Mouse (Mus musculus): ENCODE data around the gene Tpx2.

Tpx2 gene

GRCm38 (mm10) chr2:152917671-152918070, 69.9 kb downstream of the Tpx2 start:
- no peak for DNase-seq

GRCm38 (mm10) chr2:152922376-152922775, 74.6 kb downstream of the Tpx2 start:
- DNase-seq, result no peak

DNA sequence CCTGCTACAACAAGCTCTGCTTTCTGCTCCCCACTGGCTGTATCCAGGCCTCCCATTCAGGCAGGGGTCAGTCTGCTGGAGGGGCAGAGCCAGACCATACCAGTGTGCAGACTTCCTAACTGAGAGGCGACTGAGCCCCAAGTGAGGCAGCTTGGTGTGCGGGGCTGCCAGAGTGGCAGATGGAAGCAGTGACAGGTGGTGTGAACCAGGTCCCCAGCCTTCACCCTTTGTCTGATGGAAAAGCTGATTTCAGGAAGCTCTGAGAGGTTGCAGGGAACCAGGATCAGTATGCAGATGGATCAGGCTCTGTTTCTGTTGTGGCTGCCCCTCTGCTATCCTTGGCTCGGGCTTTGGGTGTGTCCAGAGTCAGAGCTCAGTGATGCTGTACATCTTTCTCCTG, 75.9 kb downstream of the Tpx2 start:
- DNase-seq, result no peak

DNA sequence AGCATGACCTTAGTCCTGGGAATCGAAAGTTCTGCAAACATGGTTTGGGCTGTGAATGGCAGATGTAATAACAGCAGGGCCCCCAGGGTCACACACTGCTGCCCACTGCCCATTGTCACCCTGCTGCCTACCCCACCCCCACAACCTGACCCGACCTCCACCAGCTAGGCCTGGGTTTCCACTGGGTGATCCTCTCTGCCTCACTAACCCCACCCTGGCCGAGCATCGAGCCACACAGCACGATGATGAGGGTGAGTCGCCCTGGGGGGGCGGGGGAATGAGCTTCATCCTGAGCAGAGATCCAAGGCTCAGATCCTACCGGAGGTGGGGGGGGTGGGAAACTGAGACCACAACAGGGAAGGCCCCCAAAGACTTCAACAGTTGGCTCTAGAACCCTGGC, 76.4 kb downstream of the Tpx2 start:
- DNase-seq, result no peak

- DNase-seq, result no peak
These were observed 76.8 kb downstream of the Tpx2 start for GRCm38 (mm10) chr2:152924543-152924942.

DNA sequence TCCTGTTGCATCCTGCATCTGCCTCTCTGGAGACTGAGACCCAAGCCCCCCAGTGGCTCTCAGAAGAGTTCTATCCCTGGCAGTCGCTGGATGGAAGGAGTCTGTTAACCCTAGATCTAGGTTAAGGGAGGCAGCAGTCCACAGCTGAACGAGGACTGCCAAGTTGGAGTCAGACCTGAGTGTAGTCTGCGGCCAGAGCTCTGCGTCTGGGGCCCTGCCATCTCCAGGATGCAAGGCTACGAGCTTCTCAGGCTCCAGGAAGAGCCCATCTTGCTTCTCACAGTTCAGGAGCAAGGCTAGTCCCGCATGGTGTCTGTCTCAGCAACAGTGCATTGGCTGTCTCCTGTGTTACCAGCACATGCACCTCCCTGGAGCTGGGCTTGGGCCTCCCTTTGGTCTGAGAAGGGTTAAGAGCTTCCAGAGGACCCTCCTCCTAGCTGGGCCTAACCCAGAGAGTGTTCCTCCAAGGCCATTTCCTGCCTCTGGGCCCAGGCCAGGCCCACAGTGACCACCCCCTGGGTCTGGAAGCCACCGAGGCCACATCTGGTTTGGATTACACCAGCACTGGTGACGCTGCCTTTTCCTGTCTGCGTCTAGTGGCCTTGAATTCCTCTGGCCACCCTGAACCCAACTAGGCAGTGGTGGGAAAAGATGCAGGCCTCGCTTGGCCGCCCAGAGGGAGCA, 77.6 kb downstream of the Tpx2 start:
- DNase-seq, result no peak

DNA sequence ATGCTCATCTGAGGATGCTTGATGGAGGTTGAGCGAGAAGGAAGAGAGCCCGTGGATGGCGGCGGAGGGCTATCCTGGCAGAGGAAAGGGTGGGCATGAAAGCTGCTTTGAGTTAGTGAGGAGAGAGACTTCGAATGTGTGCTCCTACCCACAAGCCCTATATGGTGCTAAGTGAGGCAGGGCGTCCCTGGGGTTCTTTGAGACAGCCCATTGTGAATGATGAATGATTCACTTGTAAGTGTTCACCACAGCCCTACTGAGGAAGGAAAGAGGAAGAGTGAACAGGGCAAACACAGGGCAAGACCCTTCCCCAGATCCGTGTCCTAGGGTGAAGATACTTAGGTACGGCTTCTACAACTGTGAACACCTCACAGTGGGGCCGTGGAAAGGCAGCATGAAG, 79.1 kb downstream of the Tpx2 start:
- DNase-seq, result no peak

- DNase-seq, result no peak
These were observed 79.6 kb downstream of the Tpx2 start for GRCm38 (mm10) chr2:152927371-152927770.

GRCm38 (mm10) chr2:152928219-152928987, 80.6 kb downstream of the Tpx2 start:
- DNase-seq, result no peak

- DNase-seq, result no peak
These were observed 81.2 kb downstream of the Tpx2 start for GRCm38 (mm10) chr2:152928988-152929370.

DNA sequence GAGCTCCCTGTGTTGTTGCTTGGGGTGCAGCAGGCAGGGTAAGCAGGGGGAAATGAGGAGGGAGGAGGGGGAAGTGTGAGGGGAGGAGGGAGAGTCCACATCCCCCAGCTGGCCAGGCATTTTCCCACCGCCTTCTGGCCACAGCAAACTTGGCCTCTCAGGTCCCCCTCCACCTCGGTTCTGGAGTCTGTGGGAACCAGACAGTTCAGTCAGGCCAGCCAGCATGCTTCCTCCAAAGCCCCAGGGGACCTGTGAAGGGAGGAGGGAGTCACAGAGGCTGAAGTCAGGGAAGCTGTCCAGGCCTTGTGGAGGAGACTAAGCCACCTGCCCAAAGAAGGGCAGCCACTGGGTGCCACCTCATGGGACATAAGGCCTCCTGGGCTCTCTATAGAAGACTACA, 82.5 kb downstream of the Tpx2 start:
- no peak for DNase-seq

DNA sequence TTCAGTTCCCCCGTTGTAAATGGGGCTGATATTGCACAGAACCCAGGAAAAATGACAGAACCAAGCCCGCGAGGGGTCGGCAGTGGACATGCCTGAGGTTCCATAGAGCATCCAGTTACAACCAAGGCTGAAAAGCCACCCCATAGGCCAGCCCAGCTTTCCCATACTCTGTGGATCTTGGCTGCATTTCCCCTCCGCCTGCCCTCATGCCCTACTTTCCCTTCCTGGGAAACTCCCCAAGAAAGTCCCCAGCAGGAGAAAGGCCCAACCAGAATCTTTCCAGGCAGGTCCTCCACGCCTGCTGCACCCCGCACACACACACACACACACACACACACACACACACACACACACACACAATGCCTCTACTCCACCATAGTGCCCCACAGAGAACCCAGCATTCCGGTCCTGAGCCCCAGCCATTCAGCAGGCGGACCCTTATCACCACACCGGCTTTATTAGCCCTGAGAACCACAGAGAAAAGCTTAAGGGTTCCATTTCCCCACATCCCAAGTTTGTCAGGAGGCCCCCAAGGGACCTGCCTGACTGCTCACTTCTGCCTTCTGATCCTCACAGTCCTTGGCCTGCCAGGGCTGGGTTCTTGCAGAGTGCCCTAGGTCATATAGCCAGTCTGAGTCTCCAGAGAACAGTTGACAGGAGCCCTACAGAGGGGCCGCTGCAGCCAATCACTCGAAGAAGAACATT, 83.8 kb downstream of the Tpx2 start:
- no peak for DNase-seq

DNA sequence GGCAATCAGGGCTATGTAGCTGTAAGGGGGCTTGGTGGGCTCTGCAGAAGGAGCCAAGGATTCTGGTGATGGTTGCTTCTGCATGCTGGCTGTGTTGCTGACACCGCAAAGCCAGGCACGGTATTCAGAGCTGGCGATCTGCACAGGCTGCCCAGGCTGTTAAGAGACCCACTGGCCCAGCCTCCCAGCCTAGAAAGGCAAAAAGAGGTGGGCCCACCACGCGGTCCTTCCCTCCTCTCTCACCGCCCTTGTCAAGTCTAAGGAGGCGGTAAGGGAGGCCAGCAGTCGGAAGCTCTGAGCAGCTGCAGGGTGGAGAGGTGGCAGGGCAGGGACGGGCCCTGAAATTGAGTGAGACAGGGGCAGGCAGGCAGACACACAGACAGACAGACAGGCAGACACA, 85.3 kb downstream of the Tpx2 start, which contains the start of gene Foxs1:
Gene Foxs1, minus strand, starts transcription at position 161 of the 400 bp plus-strand sequence.
- DNase-seq, result no peak

DNA sequence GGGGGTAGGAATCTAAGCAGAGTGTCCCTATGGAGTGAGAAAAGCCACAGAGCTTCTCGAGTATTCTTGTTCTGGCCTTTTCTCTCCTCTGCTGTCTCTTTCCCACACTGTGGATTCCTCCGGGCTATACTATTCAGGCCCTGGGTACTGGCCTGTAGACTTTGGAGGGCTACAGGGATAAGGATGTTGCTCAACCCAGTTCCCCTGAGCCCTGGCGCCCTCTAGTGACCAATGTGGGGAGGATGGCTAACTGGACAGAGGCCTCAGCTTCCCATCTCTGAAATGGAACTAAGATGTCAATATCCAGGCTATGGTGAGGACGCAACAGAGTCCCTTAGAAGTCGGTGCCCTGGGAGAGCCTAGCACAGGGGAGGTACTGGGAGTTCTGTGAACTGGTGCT, 85.8 kb downstream of the Tpx2 start:
- DNase-seq, result peak; percentile 25

DNA sequence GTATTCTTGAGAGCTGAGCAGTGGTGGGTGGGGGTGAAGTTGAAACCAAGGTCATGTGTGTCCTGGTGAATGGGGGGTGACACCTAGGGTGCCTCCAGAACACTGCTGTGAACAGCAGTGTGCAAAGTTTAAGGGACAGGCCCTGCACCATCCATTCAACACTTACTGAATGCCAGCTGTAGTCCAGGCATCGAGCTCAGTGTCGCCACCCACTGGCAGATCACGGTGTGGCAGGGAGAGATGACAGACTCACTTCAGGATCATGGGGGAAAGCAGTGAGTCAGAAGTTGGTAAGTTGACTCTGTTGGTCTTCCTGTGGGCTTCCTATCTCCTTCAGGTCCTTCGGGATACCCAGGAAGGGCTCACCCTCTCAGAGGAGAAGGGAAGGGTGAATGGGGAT, 92.1 kb downstream of the Tpx2 start:
- DNase-seq, result no peak

DNA sequence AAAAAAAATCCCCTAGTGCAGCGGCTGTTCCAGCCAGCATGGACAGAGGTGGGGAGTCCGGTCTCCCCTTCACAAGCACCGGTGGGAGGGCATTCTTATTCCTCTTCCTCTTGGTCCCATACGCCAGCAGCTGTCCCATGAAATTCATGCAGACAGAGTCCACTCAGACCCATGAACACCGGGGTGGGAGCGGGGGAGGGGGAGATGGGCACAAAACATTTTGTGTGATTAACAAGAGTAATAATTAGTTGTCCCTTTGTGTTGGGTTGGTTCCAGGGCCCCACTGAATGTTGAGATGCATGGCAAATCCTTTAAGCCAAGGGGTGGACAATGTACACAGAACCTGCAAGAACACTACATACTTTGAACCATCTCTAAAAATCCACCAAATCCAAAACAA, 93.3 kb downstream of the Tpx2 start:
- DNase-seq, result no peak

DNA sequence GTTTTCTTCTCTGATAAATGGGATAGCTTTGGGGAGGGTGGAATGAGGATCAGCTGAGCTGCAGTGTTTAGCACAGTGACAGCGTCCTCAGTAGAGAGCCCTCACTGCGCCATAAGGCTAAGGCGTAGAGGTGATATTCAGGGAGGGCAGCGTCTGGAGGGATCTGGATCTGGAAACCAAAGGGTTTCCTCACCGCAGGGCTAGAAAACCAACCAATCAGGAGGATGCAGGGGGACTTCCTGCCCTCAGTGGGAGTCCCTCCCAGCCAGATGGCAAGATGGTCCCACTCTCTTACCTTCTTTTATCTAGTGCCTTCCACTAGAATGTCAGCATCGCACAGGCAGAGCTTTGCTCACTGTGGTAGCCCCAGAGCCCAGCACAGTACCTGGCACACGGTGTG, 94.0 kb downstream of the Tpx2 start:
- DNase-seq, result no peak

GRCm38 (mm10) chr2:152942898-152943515, 95.2 kb downstream of the Tpx2 start:
- DNase-seq, result peak; percentile 44

DNA sequence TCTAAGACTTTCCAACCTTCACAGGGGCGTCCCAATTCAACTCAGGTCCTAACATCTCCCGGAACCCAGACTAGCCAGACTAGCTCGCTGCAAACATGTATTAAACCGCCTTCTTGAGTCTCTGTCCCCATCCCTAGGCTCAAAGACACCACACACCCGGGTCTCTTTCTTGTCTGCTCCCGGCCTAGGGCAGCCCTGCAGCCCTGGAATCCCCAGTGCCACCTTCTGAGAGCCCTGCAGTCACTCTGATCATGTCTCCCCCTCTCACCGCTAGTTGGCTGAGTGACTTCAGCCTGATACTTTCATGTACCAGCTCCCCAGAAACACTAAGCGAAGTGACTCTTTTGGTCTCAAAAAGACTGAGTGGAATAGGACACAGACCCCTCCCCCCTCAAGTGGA, 95.8 kb downstream of the Tpx2 start:
- no peak for DNase-seq

GRCm38 (mm10) chr2:152944013-152944412, 96.2 kb downstream of the Tpx2 start:
- DNase-seq, result no peak
